Mouse (Mus musculus) megakaryocyte, embryonic 14.5 days (primary cell): Measurements from ENCODE around the gene Gpr27. TPM values are rescaled to one million over a fixed set of nuclear protein-coding genes. Genes with fewer than 3 reads are reported as not detected.
A peak's percentile ranks its signal among the peaks of the same experiment; 100 is the strongest.

Source experiments
- H3K27me3 ChIP-seq: replicated peaks from 2 replicates; pipeline ENCODE3; 2012; ENCODE audit warnings: inconsistent platforms
- H3K36me3 ChIP-seq: replicated peaks from 2 replicates; pipeline ENCODE3; 2012; ENCODE audit warnings: low read length, inconsistent platforms, mixed read lengths
- H3K4me1 ChIP-seq: 2 replicates; pipeline ENCODE4 v1.6.1; 2012; ENCODE audit warnings: inconsistent platforms
- H3K4me3 ChIP-seq: replicated peaks from 2 replicates; pipeline ENCODE3; 2012; ENCODE audit warnings: moderate library complexity, mild to moderate bottlenecking, inconsistent platforms
- H3K9me3 ChIP-seq: 2 replicates; pipeline ENCODE4 v1.6.1; 2012; ENCODE audit warnings: inconsistent platforms
- FLI1 ChIP-seq: IDR thresholded peaks from 2 replicates; pipeline ENCODE4 v1.6.1; 2012; ENCODE audit warnings: low read length, inconsistent platforms, mixed read lengths
- GATA1 ChIP-seq: IDR thresholded peaks from 3 replicates; pipeline ENCODE4 v1.6.1; 2012; ENCODE audit warnings: mixed read lengths, low read length, inconsistent platforms, borderline replicate concordance
- polyA plus RNA-seq: library from polyadenylated mRNA; stranded (reverse); fragments of >175 nt; gene quantifications from 2 replicates; pipeline ENCODE4 v1.2.3, GENCODE M21; 2012; ENCODE audit warnings: low replicate concordance; ENCODE audit not compliant: insufficient read depth

Gpr27 gene
- polyA plus RNA-seq, 1 experiment = 0.15 TPM

DNA sequence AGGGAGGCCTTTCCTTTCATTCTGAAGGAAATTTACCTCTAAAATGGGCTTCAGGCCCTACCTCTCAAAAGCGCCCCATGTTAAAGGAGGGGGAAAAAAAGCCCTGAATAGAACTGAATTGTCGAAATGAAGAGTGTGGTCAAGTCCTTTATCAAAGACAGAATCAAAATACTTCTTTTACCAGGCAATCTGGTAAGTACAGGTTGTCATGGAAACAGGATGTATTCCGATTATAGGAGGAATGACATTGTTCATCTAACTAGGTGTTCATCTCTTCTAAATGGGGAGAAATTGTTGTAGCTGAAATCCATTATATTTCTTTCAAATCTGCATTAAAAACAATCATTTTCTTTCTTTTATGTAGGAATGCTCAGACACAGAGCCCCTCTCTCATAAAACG, 18.0 kb upstream of the Gpr27 start:
- Histone ChIP-seq H3K4me3 (no peak overlapping the region), H3K27me3 (peaks cover 23% of the 10 kb centered on the region), H3K4me1 (no peaks in the 10 kb centered on the region), H3K9me3 (no peaks in the 10 kb centered on the region), H3K36me3 (no peaks in the 10 kb centered on the region)
- TF ChIP-seq FLI1 (no peak), GATA1 (no peak)

GRCm38 (mm10) chr6:99677325-99677724, 15.2 kb upstream of the Gpr27 start:
- peaks cover 26% of the 10 kb centered on the region for H3K27me3 ChIP-seq
- H3K4me1 ChIP-seq = no peaks in the 10 kb centered on the region
- no peak for TF ChIP-seq GATA1
- TF ChIP-seq FLI1 = no peak
- H3K9me3 ChIP-seq = no peaks in the 10 kb centered on the region
- H3K36me3 ChIP-seq = no peaks in the 10 kb centered on the region
- no peak overlapping the region for H3K4me3 ChIP-seq

DNA sequence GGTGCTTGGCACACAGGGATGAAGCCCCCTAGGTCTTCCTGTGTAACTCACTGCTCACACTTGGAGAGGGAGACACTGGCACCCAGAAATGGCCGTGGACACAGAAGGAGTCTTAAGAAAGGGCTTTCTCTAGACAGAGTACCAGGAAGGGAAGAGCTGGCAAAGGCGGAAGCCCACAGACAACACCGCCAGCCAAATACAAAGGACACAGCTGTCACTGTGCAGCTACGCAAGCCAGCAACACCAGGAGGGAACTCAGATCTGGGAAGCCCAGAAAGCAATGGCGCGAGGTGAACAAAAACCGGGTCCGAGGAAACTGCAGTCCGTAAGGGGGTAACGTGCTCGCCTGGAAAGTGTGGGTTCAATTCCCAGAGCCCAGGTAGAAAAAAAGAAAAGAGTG, 14.4 kb upstream of the Gpr27 start:
- no peak overlapping the region for H3K4me3 ChIP-seq
- no peak for TF ChIP-seq GATA1
- no peak for TF ChIP-seq FLI1
- H3K9me3 ChIP-seq = no peaks in the 10 kb centered on the region
- no peaks in the 10 kb centered on the region for H3K4me1 ChIP-seq
- H3K27me3 ChIP-seq = peaks cover 25% of the 10 kb centered on the region
- H3K36me3 ChIP-seq = no peaks in the 10 kb centered on the region

DNA sequence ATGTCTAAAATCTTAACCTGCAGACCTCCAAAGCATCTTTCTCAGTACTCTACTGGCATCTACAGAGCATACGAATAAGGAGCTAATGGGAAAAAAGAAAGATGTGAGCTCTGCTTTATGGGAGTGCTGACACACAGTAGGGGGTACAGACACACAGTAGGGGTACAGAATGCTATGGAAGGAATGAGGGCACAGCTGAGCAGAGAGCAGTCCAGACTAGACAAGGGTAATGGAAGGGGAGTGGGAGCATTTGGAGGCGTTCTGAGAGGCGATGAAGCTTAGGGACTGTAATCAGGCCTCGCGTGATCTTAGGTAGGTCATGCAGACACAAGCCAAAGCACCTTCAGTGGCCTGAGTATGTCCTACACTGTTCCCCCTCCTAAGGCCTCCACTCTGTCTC, 8.5 kb upstream of the Gpr27 start:
- peaks cover 5% of the 10 kb centered on the region; the same call in 1 of the 2 replicates for H3K4me1 ChIP-seq
- H3K4me3 ChIP-seq = no peak overlapping the region
- H3K9me3 ChIP-seq = peaks cover 11% of the 10 kb centered on the region
- no peaks in the 10 kb centered on the region for H3K36me3 ChIP-seq
- TF ChIP-seq GATA1 = no peak
- TF ChIP-seq FLI1 = no peak
- H3K27me3 ChIP-seq = peaks cover 30% of the 10 kb centered on the region

DNA sequence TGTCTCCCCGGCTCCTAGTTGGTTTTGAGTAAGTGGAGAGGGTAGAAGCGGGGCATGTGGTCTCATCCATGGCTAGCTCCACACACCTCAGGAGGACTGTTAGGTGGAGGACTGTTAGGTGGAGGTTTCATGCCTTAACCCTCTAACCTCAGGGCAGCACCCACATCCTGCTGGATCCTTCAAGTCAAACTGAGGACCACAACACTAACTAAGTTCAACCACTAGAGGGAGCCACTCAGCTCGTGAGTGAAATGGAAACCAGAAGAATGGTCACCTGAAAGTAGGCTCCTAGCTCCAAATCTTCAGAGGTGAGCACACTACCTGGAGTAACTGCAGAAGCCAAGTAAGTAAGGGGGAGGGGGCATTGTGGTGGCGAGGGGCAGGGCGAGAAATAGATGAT, 7.6 kb upstream of the Gpr27 start:
- H3K4me1 ChIP-seq = peaks cover 5% of the 10 kb centered on the region; the same call in 1 of the 2 replicates
- H3K9me3 ChIP-seq = peaks cover 11% of the 10 kb centered on the region
- no peaks in the 10 kb centered on the region for H3K36me3 ChIP-seq
- no peak for TF ChIP-seq FLI1
- TF ChIP-seq GATA1 = no peak
- peaks cover 34% of the 10 kb centered on the region for H3K27me3 ChIP-seq
- no peak overlapping the region for H3K4me3 ChIP-seq

- Histone ChIP-seq H3K4me3 (no peak overlapping the region), H3K9me3 (peaks cover 11% of the 10 kb centered on the region), H3K27me3 (peaks cover 68% of the 10 kb centered on the region), H3K4me1 (peaks cover 16% of the 10 kb centered on the region), H3K36me3 (no peaks in the 10 kb centered on the region)
- TF ChIP-seq FLI1 (no peak), GATA1 (no peak)
Measured at GRCm38 (mm10) chr6:99688513-99688912, 4.0 kb upstream of the Gpr27 start.

GRCm38 (mm10) chr6:99691666-99692205, 743 bp upstream of the Gpr27 start:
- no peaks in the 10 kb centered on the region for H3K36me3 ChIP-seq
- no peaks in the 10 kb centered on the region for H3K9me3 ChIP-seq
- H3K4me1 ChIP-seq = peaks cover 12% of the 10 kb centered on the region
- peaks cover 86% of the 10 kb centered on the region for H3K27me3 ChIP-seq
- TF ChIP-seq GATA1 (no peak), FLI1 (no peak)
- peak overlapping the region; percentile 90 for H3K4me3 ChIP-seq

- Histone ChIP-seq H3K9me3 (no peaks in the 10 kb centered on the region), H3K4me3 (peak overlapping the region; percentile 90), H3K27me3 (peaks cover 93% of the 10 kb centered on the region), H3K36me3 (no peaks in the 10 kb centered on the region), H3K4me1 (peaks cover 12% of the 10 kb centered on the region)
- no peak for TF ChIP-seq GATA1
- no peak for TF ChIP-seq FLI1
Measured at GRCm38 (mm10) chr6:99692916-99693841, 700 bp downstream of the Gpr27 start.

DNA sequence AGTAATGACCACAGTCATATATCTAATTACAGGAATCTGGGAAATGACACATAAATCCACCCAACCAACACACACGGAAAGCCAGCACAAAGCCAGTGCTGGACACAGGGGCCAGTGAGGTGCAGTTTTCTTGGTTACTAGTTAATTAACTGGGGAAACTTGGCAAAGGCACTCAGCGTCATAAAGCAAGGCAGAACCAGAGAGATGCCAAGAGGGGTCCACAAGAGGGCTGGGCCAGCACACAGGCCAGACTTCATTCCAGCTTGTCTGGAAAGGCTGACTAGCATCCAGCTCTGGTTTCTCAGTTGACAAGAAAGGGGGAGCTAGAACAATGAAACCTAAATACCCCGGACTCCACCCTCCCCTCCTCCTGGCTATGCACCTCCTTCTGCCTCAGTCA, 8.0 kb downstream of the Gpr27 start:
- H3K4me1 ChIP-seq = no peaks in the 10 kb centered on the region
- H3K4me3 ChIP-seq = no peak overlapping the region
- no peak for TF ChIP-seq FLI1
- no peak for TF ChIP-seq GATA1
- H3K36me3 ChIP-seq = no peaks in the 10 kb centered on the region
- peaks cover 3% of the 10 kb centered on the region; the same call in 1 of the 2 replicates for H3K9me3 ChIP-seq
- H3K27me3 ChIP-seq = peaks cover 38% of the 10 kb centered on the region

- H3K36me3 ChIP-seq = no peaks in the 10 kb centered on the region
- H3K27me3 ChIP-seq = peaks cover 41% of the 10 kb centered on the region
- H3K4me1 ChIP-seq = no peaks in the 10 kb centered on the region
- H3K4me3 ChIP-seq = no peak overlapping the region
- no peaks in the 10 kb centered on the region for H3K9me3 ChIP-seq
- TF ChIP-seq GATA1 (no peak), FLI1 (no peak)
Measured at GRCm38 (mm10) chr6:99711576-99712101, 19.2 kb downstream of the Gpr27 start.
